Mouse (Mus musculus) hindbrain, embryonic 11.5 days (tissue): ENCODE measurements at regions not wholly inside any gene's neighbourhood (a gene's known extent, or its start where the extent isn't known, plus 50 kb on each side); places are given as distances from the start of the nearest gene placed in this dataset.

Experiments
- ATAC-seq: fragments of 200-750 bp; cut with Nextera tagmentation; 2 replicates; pipeline ENCODE4 v1.8.0; 2017; ENCODE audit warnings: mild to moderate bottlenecking, moderate TSS enrichment, moderate library complexity; ENCODE audit not compliant: low FRiP score
- DNase-seq: peaks from one replicate; pipeline ENCODE4 v3.0.0-alpha.2; 2015; ENCODE audit warnings: low spot score
- H3K27ac ChIP-seq: fragments of 300-500 bp; sonication (generic); 2 replicates; pipeline ENCODE4 v1.5.1; 2014; ENCODE audit warnings: mild to moderate bottlenecking, low read depth, low read length
- H3K27me3 ChIP-seq: fragments of 300-500 bp; sonication (generic); 2 replicates; pipeline ENCODE4 v1.6.1; 2014; ENCODE audit warnings: mild to moderate bottlenecking, low read length, moderate library complexity, mixed read lengths; ENCODE audit not compliant: control insufficient read depth, insufficient read depth
- H3K36me3 ChIP-seq: fragments of 300-500 bp; sonication (generic); 2 replicates; pipeline ENCODE4 v1.6.1; 2014; ENCODE audit warnings: mild to moderate bottlenecking, low read length, moderate library complexity, mixed read lengths; ENCODE audit not compliant: control insufficient read depth, insufficient read depth
- H3K4me1 ChIP-seq: fragments of 300-500 bp; sonication (generic); replicated peaks from 2 replicates; pipeline ENCODE4 v1.6.1; 2014; ENCODE audit warnings: low read length, mixed read lengths; ENCODE audit not compliant: control insufficient read depth, insufficient read depth
- H3K4me2 ChIP-seq: fragments of 300-500 bp; sonication (generic); replicated peaks from 2 replicates; pipeline ENCODE4 v1.6.1; 2014; ENCODE audit warnings: mild to moderate bottlenecking, low read depth, low read length
- H3K4me3 ChIP-seq: fragments of 300-500 bp; sonication (generic); 2 replicates; pipeline ENCODE4 v1.5.1; 2014; ENCODE audit warnings: low read depth, low read length
- H3K9ac ChIP-seq: fragments of 300-500 bp; sonication (generic); 2 replicates; pipeline ENCODE4 v1.6.1; 2014; ENCODE audit warnings: low read depth, low read length
- H3K9me3 ChIP-seq: fragments of 300-500 bp; sonication (generic); 2 replicates; pipeline ENCODE4 v1.6.1; 2016; ENCODE audit warnings: low read length; ENCODE audit not compliant: control insufficient read depth
- WGBS: fragments of 180-500 bp; shearing (Covaris S2); extraction: QIAGEN DNeasy Blood & Tissue Kit; methylation state at CpG from one replicate; pipeline ENCODE4 v1.1.7; 2014; 5-methylcytosine and 5-hydroxymethylcytosine counted together

DNA sequence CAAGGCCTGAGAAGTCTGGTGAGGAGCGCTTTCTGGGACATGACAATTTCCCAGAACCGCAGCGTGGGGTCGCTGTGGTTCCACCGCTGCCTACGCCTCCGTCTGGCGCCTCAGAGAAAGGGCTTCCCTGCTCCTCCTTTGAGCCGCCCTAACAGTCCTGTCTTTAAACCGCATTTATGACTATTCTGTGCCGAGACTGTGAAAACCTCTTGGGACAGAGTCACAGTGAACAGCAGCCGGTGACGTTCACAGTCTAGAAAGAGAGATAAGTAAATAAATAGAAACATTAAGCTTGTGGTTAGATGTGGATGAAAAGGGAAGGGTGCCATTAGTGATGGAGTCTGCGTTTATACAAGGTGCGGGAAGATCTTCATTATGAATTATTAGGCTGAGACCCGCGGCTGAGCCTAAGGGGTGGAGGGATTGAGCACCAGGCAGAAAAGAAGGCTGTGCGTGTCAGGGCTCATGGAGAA lies 59.1 kb upstream of the Ssx2ip start:
- DNase-seq (peak; percentile 88), ATAC-seq (peak; percentile 81)
- H3K4me1 ChIP-seq, result no peaks in the 10 kb centered on the region
- 13% methylated on average over 18 of the region's 18 CpGs for WGBS
- H3K36me3 ChIP-seq, result no peaks in the 10 kb centered on the region
- H3K27me3 ChIP-seq, result no peaks in the 10 kb centered on the region
- H3K9me3 ChIP-seq, result no peaks in the 10 kb centered on the region
- no peak overlapping the region for H3K4me3 ChIP-seq
- H3K27ac ChIP-seq, result no peak overlapping the region
- H3K4me2 ChIP-seq, result peak overlapping the region; percentile 8
- H3K9ac ChIP-seq, result peak overlapping the region; percentile 7; the same call in 1 of the 2 replicates

DNA sequence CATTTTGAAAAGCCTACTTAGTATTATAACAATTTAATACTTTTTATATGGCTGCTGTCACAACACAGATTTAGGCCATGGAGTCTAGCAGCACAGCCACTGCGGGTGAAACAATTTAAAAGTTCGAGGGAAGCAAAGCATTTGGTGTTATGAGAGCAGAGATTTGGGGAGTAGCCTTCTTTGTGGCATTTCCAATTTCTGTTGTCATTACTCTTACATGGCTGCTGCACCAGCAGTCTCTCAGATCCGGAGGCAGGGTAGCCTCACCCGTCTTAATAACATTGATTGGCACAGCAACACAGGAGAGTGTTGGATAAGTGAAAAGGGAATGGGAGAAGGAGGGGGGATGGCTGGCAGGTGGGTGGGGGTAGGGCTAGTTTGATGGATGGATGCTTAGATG lies 58.5 kb upstream of the Ssx2ip start:
- 74% methylated on average over 4 of the region's 4 CpGs for WGBS
- H3K27me3 ChIP-seq, result no peaks in the 10 kb centered on the region
- no peaks in the 10 kb centered on the region for H3K9me3 ChIP-seq
- H3K4me1 ChIP-seq, result no peaks in the 10 kb centered on the region
- peak; percentile 14; the same call in 1 of the 2 replicates for ATAC-seq
- DNase-seq, result no peak
- no peak overlapping the region for H3K4me3 ChIP-seq
- no peak overlapping the region for H3K27ac ChIP-seq
- H3K4me2 ChIP-seq, result no peak overlapping the region
- no peak overlapping the region for H3K9ac ChIP-seq
- no peaks in the 10 kb centered on the region for H3K36me3 ChIP-seq

- no peak overlapping the region for H3K27ac ChIP-seq
- 76% methylated on average over 3 of the region's 3 CpGs for WGBS
- H3K9me3 ChIP-seq, result no peaks in the 10 kb centered on the region
- no peaks in the 10 kb centered on the region for H3K27me3 ChIP-seq
- DNase-seq (no peak), ATAC-seq (no peak)
- no peaks in the 10 kb centered on the region for H3K36me3 ChIP-seq
- H3K9ac ChIP-seq, result no peak overlapping the region
- no peaks in the 10 kb centered on the region for H3K4me1 ChIP-seq
- H3K4me2 ChIP-seq, result no peak overlapping the region
- no peak overlapping the region for H3K4me3 ChIP-seq
These were observed 57.1 kb upstream of the Ssx2ip start for GRCm38 (mm10) chr3:146347311-146347710.

DNA sequence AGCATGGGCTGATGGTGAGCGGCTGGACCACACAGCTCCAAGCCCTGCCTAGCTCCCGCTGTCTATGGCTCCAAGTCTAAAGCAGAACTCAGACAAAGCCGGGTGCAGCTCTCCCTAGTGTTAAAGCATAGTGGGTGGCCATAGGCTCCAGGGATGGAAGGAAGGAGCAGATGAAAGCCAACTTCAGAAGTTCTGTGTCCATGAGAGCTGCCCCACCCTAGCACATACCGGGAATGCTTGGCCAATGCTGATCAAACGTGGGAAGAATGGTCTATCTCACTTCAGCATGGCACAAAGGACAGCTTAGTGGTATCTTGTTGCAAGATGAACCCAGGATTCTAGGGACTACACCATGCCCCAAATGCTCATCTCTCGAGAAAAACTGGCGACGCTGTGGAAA lies 55.5 kb upstream of the Ssx2ip start:
- ATAC-seq, result no peak

DNA sequence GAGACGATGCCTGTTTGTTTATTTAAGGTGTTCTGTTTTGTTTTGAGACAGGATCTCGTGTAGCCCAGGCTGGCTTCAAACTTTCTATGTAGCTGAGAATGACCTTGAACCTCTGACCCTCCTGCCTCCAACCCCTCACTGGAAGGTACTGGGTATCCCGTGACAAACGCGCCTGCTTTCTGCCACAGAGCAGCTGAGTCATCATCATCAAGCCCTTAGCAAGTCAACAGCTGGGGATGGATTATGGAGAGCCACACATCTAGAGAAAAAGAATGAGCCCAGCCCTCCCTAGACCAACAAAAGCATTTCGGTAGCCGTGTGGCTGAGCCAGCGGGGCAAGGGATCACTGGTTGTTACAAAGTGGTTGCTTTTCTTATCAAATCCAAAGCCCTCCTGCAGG lies 55.0 kb upstream of the Ssx2ip start:
- ATAC-seq, result no peak
- Histone ChIP-seq H3K4me1 (no peaks in the 10 kb centered on the region), H3K9ac (no peak overlapping the region), H3K27ac (no peak overlapping the region), H3K4me3 (no peak overlapping the region), H3K4me2 (no peak overlapping the region), H3K27me3 (no peaks in the 10 kb centered on the region), H3K36me3 (no peaks in the 10 kb centered on the region), H3K9me3 (no peaks in the 10 kb centered on the region)
- DNase-seq, result no peak
- WGBS, result 88% methylated on average over 8 of the region's 8 CpGs

More for the DNA sequence above, 55.5 kb upstream of the Ssx2ip start:
- H3K9me3 ChIP-seq, result no peaks in the 10 kb centered on the region
- H3K27me3 ChIP-seq, result no peaks in the 10 kb centered on the region
- 87% methylated on average over 8 of the region's 8 CpGs for WGBS
- no peak for DNase-seq
- no peak overlapping the region for H3K4me2 ChIP-seq
- H3K27ac ChIP-seq, result no peak overlapping the region
- H3K36me3 ChIP-seq, result no peaks in the 10 kb centered on the region
- H3K9ac ChIP-seq, result no peak overlapping the region
- H3K4me3 ChIP-seq, result no peak overlapping the region
- H3K4me1 ChIP-seq, result no peaks in the 10 kb centered on the region

DNA sequence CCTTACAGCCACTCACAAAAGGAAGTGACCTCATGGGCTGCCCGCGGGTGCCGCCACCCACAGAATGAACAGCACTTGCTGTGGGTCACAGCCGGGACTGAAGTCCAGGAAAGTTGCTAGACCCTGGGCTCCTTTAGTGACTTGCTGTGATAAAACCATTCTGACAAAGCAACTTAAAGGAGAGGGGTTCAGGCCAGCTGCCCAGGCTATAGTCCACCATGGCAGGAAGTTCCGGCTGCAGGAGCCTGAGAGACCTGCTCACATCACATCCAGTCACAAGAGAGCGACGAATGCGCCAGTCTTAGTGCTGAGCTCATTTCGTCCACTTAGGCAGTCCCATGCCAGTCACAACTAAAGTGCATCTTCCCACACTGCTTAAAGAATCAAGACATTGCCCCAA lies 54.3 kb upstream of the Ssx2ip start:
- WGBS, result 98% methylated on average over 9 of the region's 9 CpGs
- Histone ChIP-seq H3K27me3 (no peaks in the 10 kb centered on the region), H3K9me3 (no peaks in the 10 kb centered on the region), H3K36me3 (no peaks in the 10 kb centered on the region), H3K9ac (no peak overlapping the region), H3K4me1 (no peaks in the 10 kb centered on the region), H3K27ac (no peak overlapping the region), H3K4me3 (no peak overlapping the region), H3K4me2 (no peak overlapping the region)
- DNase-seq, result no peak
- ATAC-seq, result no peak

DNA sequence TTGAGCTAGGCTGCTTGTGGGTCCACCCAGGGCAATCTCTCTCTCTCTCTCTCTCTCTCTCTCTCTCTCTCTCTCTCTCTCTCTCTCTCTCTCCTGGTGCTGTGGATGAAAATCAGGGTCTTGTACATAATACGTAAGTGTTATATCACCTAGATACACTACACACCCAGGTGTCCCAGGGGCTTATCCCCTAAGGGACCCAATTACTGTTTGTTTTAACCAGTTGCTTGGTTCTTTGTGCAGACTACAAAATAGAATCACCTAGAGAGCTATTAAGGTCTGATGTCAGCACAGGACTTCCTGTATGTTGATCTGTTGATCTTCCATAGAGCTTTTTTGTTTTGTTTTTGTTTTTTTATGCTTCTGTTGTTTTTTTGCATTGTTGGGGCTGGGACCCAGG lies 53.0 kb upstream of the Ssx2ip start:
- no peak for ATAC-seq
- H3K4me3 ChIP-seq, result no peak overlapping the region
- 95% methylated on average over 1 of the region's 1 CpGs for WGBS

DNA sequence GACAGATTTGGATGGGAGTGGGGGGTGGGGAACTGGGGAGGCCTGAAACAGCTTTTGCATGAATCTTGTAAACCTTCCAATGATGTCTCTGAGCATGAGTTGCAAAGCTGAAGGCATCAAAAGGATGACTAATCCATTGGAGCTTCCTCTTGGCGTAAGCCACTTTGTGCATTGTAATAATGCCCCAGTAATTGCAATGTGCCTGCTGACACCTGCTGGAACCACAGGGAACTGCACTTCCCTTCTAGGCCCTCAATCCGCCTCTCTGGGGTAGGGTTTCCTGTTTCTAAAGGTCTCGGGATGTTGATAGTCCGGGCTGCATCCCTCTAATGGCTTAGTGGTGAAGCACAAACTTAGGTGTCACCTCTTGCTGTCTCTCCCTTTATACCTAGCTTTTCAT lies 52.3 kb upstream of the Ssx2ip start:
- H3K4me3 ChIP-seq, result no peak overlapping the region
- WGBS, result 82% methylated on average over 4 of the region's 4 CpGs
- H3K9me3 ChIP-seq, result no peaks in the 10 kb centered on the region
- H3K27me3 ChIP-seq, result no peaks in the 10 kb centered on the region
- H3K36me3 ChIP-seq, result no peaks in the 10 kb centered on the region
- H3K4me2 ChIP-seq, result no peak overlapping the region
- H3K4me1 ChIP-seq, result no peaks in the 10 kb centered on the region
- ATAC-seq, result no peak
- DNase-seq, result no peak
- H3K9ac ChIP-seq, result no peak overlapping the region
- H3K27ac ChIP-seq, result no peak overlapping the region

More for the DNA sequence above, 53.0 kb upstream of the Ssx2ip start:
- H3K4me2 ChIP-seq, result no peak overlapping the region
- H3K4me1 ChIP-seq, result no peaks in the 10 kb centered on the region
- no peak for DNase-seq
- H3K9me3 ChIP-seq, result no peaks in the 10 kb centered on the region
- no peaks in the 10 kb centered on the region for H3K27me3 ChIP-seq
- no peak overlapping the region for H3K9ac ChIP-seq
- H3K27ac ChIP-seq, result no peak overlapping the region
- H3K36me3 ChIP-seq, result no peaks in the 10 kb centered on the region

GRCm38 (mm10) chr3:146353961-146354360 lies 50.5 kb upstream of the Ssx2ip start:
- Histone ChIP-seq H3K4me1 (no peaks in the 10 kb centered on the region), H3K4me3 (no peak overlapping the region), H3K27ac (no peak overlapping the region), H3K4me2 (no peak overlapping the region), H3K9ac (no peak overlapping the region), H3K9me3 (no peaks in the 10 kb centered on the region), H3K36me3 (no peaks in the 10 kb centered on the region), H3K27me3 (no peaks in the 10 kb centered on the region)
- WGBS, result 93% methylated on average over 4 of the region's 4 CpGs
- DNase-seq, result no peak
- no peak for ATAC-seq
